Mouse (Mus musculus) forebrain, embryonic 11.5 days (tissue): Measurements from ENCODE around the gene Wdr18. TPM values are rescaled to one million over a fixed set of nuclear protein-coding genes. Genes with fewer than 3 reads are reported as not detected.

Experiments
- polyA plus RNA-seq: library from polyadenylated mRNA; unstranded; fragments of >200 nt; fragmentation: Nextera tagmentation; extraction: Ambion mirVana; gene quantifications from 2 replicates; pipeline ENCODE4 v1.2.1, GENCODE M21; 2014

Wdr18 gene
- polyA plus RNA-seq, 1 experiment from 2014 or later, result 111 TPM

Other genes with a start within 250 kb of the Wdr18 start
- gene Hcn2, start 243.5 kb upstream of the Wdr18 start, polyA plus RNA-seq, result 0.15 and 0.40 TPM in 2 replicates
- gene Polrmt, start 213.6 kb upstream of the Wdr18 start, polyA plus RNA-seq, result 41.1 and 44.8 TPM in 2 replicates
- gene Fgf22, start 205.1 kb upstream of the Wdr18 start, polyA plus RNA-seq, result 0.36 and 0.40 TPM in 2 replicates
- 118 TPM in 2 replicates for gene Rnf126, start 193.2 kb upstream of the Wdr18 start, polyA plus RNA-seq
- gene Fstl3, start 182.9 kb upstream of the Wdr18 start, polyA plus RNA-seq, result 0.41 and 1.0 TPM in 2 replicates
- not detected in 2 replicates for gene Prss57, start 169.2 kb upstream of the Wdr18 start, polyA plus RNA-seq
- 140 and 157 TPM in 2 replicates for gene Palm, start 166.6 kb upstream of the Wdr18 start, polyA plus RNA-seq
- 0.39 and 0.99 TPM in 2 replicates for gene Misp, start 139.2 kb upstream of the Wdr18 start, polyA plus RNA-seq
- 261 and 295 TPM in 2 replicates for gene Ptbp1, start 105.7 kb upstream of the Wdr18 start, polyA plus RNA-seq
- 13.0 and 13.3 TPM in 2 replicates for gene Prtn3, start 85.7 kb upstream of the Wdr18 start, polyA plus RNA-seq
- gene Plppr3, start 85.5 kb upstream of the Wdr18 start, polyA plus RNA-seq, result 131 and 146 TPM in 2 replicates
- not detected in 2 replicates for gene Elane, start 73.9 kb upstream of the Wdr18 start, polyA plus RNA-seq
- not detected in 2 replicates for gene Cfd, start 69.3 kb upstream of the Wdr18 start, polyA plus RNA-seq
- 60.4 and 60.6 TPM in 2 replicates for gene Med16, start 51.2 kb upstream of the Wdr18 start, polyA plus RNA-seq
- 3.3 and 14.8 TPM in 2 replicates for gene Gm26602, start 49.3 kb upstream of the Wdr18 start, polyA plus RNA-seq
- gene Kiss1r, start 43.2 kb upstream of the Wdr18 start, polyA plus RNA-seq, result 0.55 and 1.0 TPM in 2 replicates
- 135 and 145 TPM in 2 replicates for gene R3hdm4, start 38.9 kb upstream of the Wdr18 start, polyA plus RNA-seq
- 5.4 and 6.6 TPM in 2 replicates for gene Arid3a, start 33.1 kb upstream of the Wdr18 start, polyA plus RNA-seq
- gene Grin3b, start 10.6 kb downstream of the Wdr18 start, polyA plus RNA-seq, result 0.29 and 0.33 TPM in 2 replicates
- gene Tmem259, start 24.2 kb downstream of the Wdr18 start, polyA plus RNA-seq, result 17.8 and 18.6 TPM in 2 replicates
- gene Cnn2, start 28.4 kb downstream of the Wdr18 start, polyA plus RNA-seq, result 160 and 182 TPM in 2 replicates
- 3.4 and 3.9 TPM in 2 replicates for gene Abca7, start 36.3 kb downstream of the Wdr18 start, polyA plus RNA-seq
- gene Arhgap45, start 56.5 kb downstream of the Wdr18 start, polyA plus RNA-seq, result 4.6 and 4.9 TPM in 2 replicates
- gene Polr2e, start 79.6 kb downstream of the Wdr18 start, polyA plus RNA-seq, result 217 and 243 TPM in 2 replicates
- 506 and 516 TPM in 2 replicates for gene Gpx4, start 87.0 kb downstream of the Wdr18 start, polyA plus RNA-seq
- 12.5 and 13.6 TPM in 2 replicates for gene Sbno2, start 145.4 kb downstream of the Wdr18 start, polyA plus RNA-seq
- 26.5 and 31.6 TPM in 2 replicates for gene Stk11, start 155.7 kb downstream of the Wdr18 start, polyA plus RNA-seq
- 401 and 414 TPM in 2 replicates for gene Atp5d, start 178.5 kb downstream of the Wdr18 start, polyA plus RNA-seq
- gene Cbarp, start 180.7 kb downstream of the Wdr18 start, polyA plus RNA-seq, result 10.4 and 15.0 TPM in 2 replicates
- 58.3 and 66.4 TPM in 2 replicates for gene Midn, start 188.1 kb downstream of the Wdr18 start, polyA plus RNA-seq
- 82.0 and 83.4 TPM in 2 replicates for gene Cirbp, start 205.8 kb downstream of the Wdr18 start, polyA plus RNA-seq
- gene 1600002K03Rik, start 212.8 kb downstream of the Wdr18 start, polyA plus RNA-seq, result 6.4 and 8.3 TPM in 2 replicates
- gene Efna2, start 219.3 kb downstream of the Wdr18 start, polyA plus RNA-seq, result 48.8 and 50.7 TPM in 2 replicates